Comparison of ENCODE assay signal across 9 mouse cellular contexts in genomic region chrX:36830271-36830670, GRCm38 (mm10). TPM values are rescaled to one million over a fixed set of nuclear protein-coding genes. Genes with fewer than 3 reads are reported as not detected.
A peak's percentile ranks its signal among the peaks of the same experiment; 100 is the strongest.
DNase-seq lines count a peak whose midpoint lies in the region; ATAC-seq lines count a peak whose summit lies in the region.
"Had no signal": no experiment of that assay in that cellular context is flagged by ENCODE, and none has a peak within 500 bp of the region (broad histone marks: within the 10 kb centered on the region; RNA-seq: fewer than 3 reads in every experiment).

No protein-coding gene starts in this region.

- H3K27me3 ChIP-seq in forebrain, embryonic 14.5 days (replicated peaks; ENCODE audit: control insufficient read depth, insufficient read depth, low read length), result no peaks in the 10 kb centered on the region
- H3K27me3 ChIP-seq in forebrain, embryonic 10.5 days (ENCODE audit: poor library complexity, severe bottlenecking), result no peaks in the 10 kb centered on the region

- H3K4me2 ChIP-seq in forebrain, embryonic 14.5 days (ENCODE audit: low read length), result no peak overlapping the region

- DNase-seq in forebrain, embryonic 14.5 days (ENCODE audit: low spot score), result peak; percentile 54
- no peak for DNase-seq in forebrain, embryonic 10.5 days (ENCODE audit: extremely low spot score, low spot score)
- DNase-seq in 3T3-L1 (ENCODE audit: low read depth, low spot score), result peak; percentile 94
- peak; percentile 14 for DNase-seq in cerebellum, adult 8-10 months
- peak; percentile 75 for DNase-seq in heart, postnatal 4 days
- DNase-seq in frontal cortex, postnatal 14 days (ENCODE audit: low spot score in 2 of 2), result no peak
- no peak for DNase-seq in c-Kit-positive CD71-positive TER-119-positive erythroid progenitor cells, embryonic 14.5 days (ENCODE audit: low spot score)

- WGBS in forebrain, embryonic 14.5 days, result 30% methylated on average over 5 of the region's 5 CpGs
- WGBS in forebrain, embryonic 10.5 days, result 49% methylated on average over 5 of the region's 5 CpGs

- no peaks in the 10 kb centered on the region for H3K4me1 ChIP-seq in forebrain, embryonic 14.5 days (ENCODE audit: control insufficient read depth, insufficient read depth, low read length)
- H3K4me1 ChIP-seq in forebrain, embryonic 10.5 days, result peaks cover 11% of the 10 kb centered on the region

- ATAC-seq in forebrain, embryonic 14.5 days, result peak; percentile 32; the same call in 1 of the 2 replicates
- ATAC-seq in megakaryocyte progenitor cell, adult 5-6 weeks (replicated peaks; ENCODE audit: poor library complexity), result 0 out of 2 replicates have a peak, but pooled peaks have one; percentile 20

- no peaks in the 10 kb centered on the region for H3K9me3 ChIP-seq in forebrain, embryonic 14.5 days (replicated peaks; ENCODE audit: control insufficient read depth, low read length)
- H3K9me3 ChIP-seq in forebrain, embryonic 10.5 days, result no peaks in the 10 kb centered on the region
- H3K9me3 ChIP-seq: megakaryocyte, embryonic 14.5 days had no signal

- no peaks in the 10 kb centered on the region for H3K36me3 ChIP-seq in forebrain, embryonic 14.5 days (ENCODE audit: control insufficient read depth, insufficient read depth, low read length)
- H3K36me3 ChIP-seq in forebrain, embryonic 10.5 days (replicated peaks), result no peaks in the 10 kb centered on the region

- no peak overlapping the region for H3K4me3 ChIP-seq in forebrain, embryonic 14.5 days (ENCODE audit: low read depth, low read length)
- H3K4me3 ChIP-seq in forebrain, embryonic 10.5 days, result no peak overlapping the region
- H3K4me3 ChIP-seq: megakaryocyte, embryonic 14.5 days had no signal

- H3K9ac ChIP-seq in forebrain, embryonic 14.5 days (ENCODE audit: low read length), result no peak overlapping the region

- no peak overlapping the region for H3K27ac ChIP-seq in forebrain, embryonic 14.5 days (ENCODE audit: low read depth, low read length)
- no peak overlapping the region for H3K27ac ChIP-seq in forebrain, embryonic 10.5 days

RNA-seq across cellular contexts. Expression of gene Slc25a5, which starts 34.8 kb away (rescaled TPM):
- 589 and 711 TPM in 2 replicates for polyA plus RNA-seq in forebrain, embryonic 14.5 days (2014; fragmentation: Nextera tagmentation; extraction: Ambion mirVana)
- 867 and 903 TPM in 2 replicates for polyA plus RNA-seq in forebrain, embryonic 10.5 days (2016; fragmentation: Nextera tagmentation; extraction: Ambion mirVana)
- 100 to 1,000 TPM; 850 to 928 TPM for total RNA-seq in heart, postnatal 4 days (2021)
- 1,266 and 1,295 TPM in 2 replicates for total RNA-seq in megakaryocyte progenitor cell, adult 5-6 weeks (2015)
- total RNA-seq in megakaryocyte progenitor cell, adult 5-6 weeks (2017), result 902 and 1,027 TPM in 2 replicates

RNA-seq across cellular contexts. Expression of gene Ube2a, which starts 43.4 kb away (rescaled TPM):
- polyA plus RNA-seq in forebrain, embryonic 14.5 days (2014; fragmentation: Nextera tagmentation; extraction: Ambion mirVana), result 130 and 144 TPM in 2 replicates
- 126 and 131 TPM in 2 replicates for polyA plus RNA-seq in forebrain, embryonic 10.5 days (2016; fragmentation: Nextera tagmentation; extraction: Ambion mirVana)
- total RNA-seq in heart, postnatal 4 days (2021), result 10 to 100 TPM; 76.5 to 81.4 TPM
- total RNA-seq in megakaryocyte progenitor cell, adult 5-6 weeks (2015), result 76.8 and 92.8 TPM in 2 replicates
- 23.2 and 26.2 TPM in 2 replicates for total RNA-seq in megakaryocyte progenitor cell, adult 5-6 weeks (2017)

RNA-seq across cellular contexts. Expression of gene C330007P06Rik, which starts 43.6 kb away (rescaled TPM):
- 23.9 and 24.5 TPM in 2 replicates for polyA plus RNA-seq in forebrain, embryonic 14.5 days (2014; fragmentation: Nextera tagmentation; extraction: Ambion mirVana)
- polyA plus RNA-seq in forebrain, embryonic 10.5 days (2016; fragmentation: Nextera tagmentation; extraction: Ambion mirVana), result 32.7 and 33.0 TPM in 2 replicates
- 10 to 100 TPM; 17.3 to 19.3 TPM for total RNA-seq in heart, postnatal 4 days (2021)
- 29.1 and 31.2 TPM in 2 replicates for total RNA-seq in megakaryocyte progenitor cell, adult 5-6 weeks (2015)
- total RNA-seq in megakaryocyte progenitor cell, adult 5-6 weeks (2017), result 63.5 and 75.6 TPM in 2 replicates

Comparison
In these comparisons a context has a peak if more than half of its experiments do, and no peak if none do; other contexts are left out.
1. DNase-seq: peak in forebrain, embryonic 14.5 days (single experiment), 3T3-L1 (single experiment), cerebellum, adult 8-10 months (single experiment) and heart, postnatal 4 days (single experiment); none in forebrain, embryonic 10.5 days (single experiment), frontal cortex, postnatal 14 days (0 of 2) and c-Kit-positive CD71-positive TER-119-positive erythroid progenitor cells, embryonic 14.5 days (single experiment).